In the genomic region with DNA sequence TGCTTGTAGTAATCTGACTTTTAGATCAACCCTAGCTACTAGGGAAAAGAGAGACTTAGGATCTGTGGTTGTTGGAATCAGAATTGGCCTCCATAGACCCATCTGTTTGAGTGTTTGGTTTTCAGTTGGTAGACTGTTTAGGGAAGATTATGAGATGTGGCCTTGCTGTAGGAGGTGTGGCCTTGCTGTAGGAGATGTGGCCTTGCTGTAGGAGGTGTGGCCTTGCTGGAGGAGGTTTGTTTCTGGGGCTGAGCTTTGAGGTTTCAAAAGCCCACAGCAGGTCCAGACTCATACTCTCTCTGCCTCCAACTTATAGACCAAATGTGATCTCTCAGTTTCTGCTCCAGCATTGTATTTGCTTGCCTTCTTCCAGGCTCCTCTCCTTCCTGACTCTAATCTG, we compare ENCODE assay signal across 25 mouse cellular contexts.
"Had no signal": no experiment of that assay in that cellular context is flagged by ENCODE, and none has a peak within 500 bp of the region (broad histone marks: within the 10 kb centered on the region; RNA-seq: fewer than 3 reads in every experiment).

No protein-coding gene starts in this region.

- H3K27ac ChIP-seq: heart, embryonic 10.5 days; hindbrain, embryonic 10.5 days; hindbrain, embryonic 12.5 days; hindbrain, embryonic 14.5 days; intestine, embryonic 15.5 days; layer of hippocampus, adult 2 months; limb, embryonic 13.5 days; limb, embryonic 15.5 days; liver, embryonic 12.5 days; liver, embryonic 14.5 days had no signal

- H3K9ac ChIP-seq: heart, embryonic 12.5 days; hindbrain, embryonic 12.5 days; hindbrain, embryonic 14.5 days; intestine, embryonic 15.5 days; limb, embryonic 13.5 days; limb, embryonic 15.5 days; liver, embryonic 12.5 days; liver, embryonic 14.5 days had no signal

- H3K4me3 ChIP-seq: heart, embryonic 10.5 days; heart, embryonic 12.5 days; hindbrain, embryonic 10.5 days; hindbrain, embryonic 12.5 days; intestine, embryonic 15.5 days; layer of hippocampus, adult 2 months; limb, embryonic 13.5 days; limb, embryonic 15.5 days; liver, embryonic 12.5 days had no signal

- H3K4me2 ChIP-seq: heart, embryonic 12.5 days; hindbrain, embryonic 12.5 days; hindbrain, embryonic 14.5 days; intestine, embryonic 15.5 days; limb, embryonic 13.5 days; limb, embryonic 15.5 days; liver, embryonic 12.5 days had no signal

- H3K4me1 ChIP-seq: heart, embryonic 10.5 days; heart, embryonic 12.5 days; hindbrain, embryonic 10.5 days; hindbrain, embryonic 12.5 days; intestine, embryonic 15.5 days; limb, embryonic 15.5 days; liver, embryonic 12.5 days had no signal

- H3K9me3 ChIP-seq: heart, embryonic 10.5 days; heart, embryonic 12.5 days; hindbrain, embryonic 10.5 days; hindbrain, embryonic 12.5 days; intestine, embryonic 15.5 days; limb, embryonic 13.5 days; limb, embryonic 15.5 days; liver, embryonic 12.5 days had no signal

- DNase-seq: gastrocnemius, postnatal 14 days; heart, adult 18-20 months; heart, postnatal 10 days; heart, postnatal 4 days; kidney, adult 18-20 months; kidney, adult 8-10 months; kidney, postnatal 10 days; kidney, postnatal 25 days; kidney, postnatal 4 days; layer of hippocampus, postnatal 36 days; left cerebral cortex, postnatal 4 days had no signal

- ATAC-seq: hindbrain, embryonic 16.5 days; inflammation-experienced regulatory T-cells, adult 6 months; intestine, embryonic 15.5 days; intestine, postnatal 0 days; liver, embryonic 12.5 days had no signal

- H3K36me3 ChIP-seq: heart, embryonic 10.5 days; heart, embryonic 12.5 days; hindbrain, embryonic 10.5 days; hindbrain, embryonic 12.5 days; intestine, embryonic 15.5 days; limb, embryonic 13.5 days; limb, embryonic 15.5 days; liver, embryonic 12.5 days had no signal

- H3K27me3 ChIP-seq: heart, embryonic 12.5 days; hindbrain, embryonic 12.5 days; intestine, embryonic 15.5 days; limb, embryonic 13.5 days; limb, embryonic 15.5 days; liver, embryonic 12.5 days had no signal
